Mouse (Mus musculus): ENCODE results near the gene Impdh2.
"Not testable (repeated sequence)": the region's sequence is repeated elsewhere in the genome, so short reads cannot be mapped to it uniquely, and the experiment has no call there.

Impdh2 gene

DNA sequence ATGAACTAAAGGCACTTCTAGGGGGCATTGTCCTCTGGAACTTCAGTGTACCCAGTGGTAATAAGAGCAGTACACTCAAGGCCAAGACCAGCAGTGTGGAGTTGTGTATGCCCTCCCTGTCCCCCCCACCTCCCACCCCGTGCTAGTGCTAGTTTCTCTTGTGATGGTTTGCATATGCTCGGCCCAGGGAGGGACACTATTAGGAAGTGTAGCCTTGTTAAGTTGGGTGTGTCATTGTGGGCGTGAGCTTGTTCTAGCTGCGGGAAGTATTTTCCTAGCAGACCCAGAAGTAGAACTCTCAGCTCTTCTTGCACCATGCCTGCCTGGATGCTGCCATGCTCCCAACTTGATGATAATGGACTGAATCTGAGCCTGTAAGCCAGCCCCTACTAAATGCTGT lies 41.9 kb downstream of the Impdh2 start:
- DNase-seq (ENCODE audit: low spot score), result no peak

DNA sequence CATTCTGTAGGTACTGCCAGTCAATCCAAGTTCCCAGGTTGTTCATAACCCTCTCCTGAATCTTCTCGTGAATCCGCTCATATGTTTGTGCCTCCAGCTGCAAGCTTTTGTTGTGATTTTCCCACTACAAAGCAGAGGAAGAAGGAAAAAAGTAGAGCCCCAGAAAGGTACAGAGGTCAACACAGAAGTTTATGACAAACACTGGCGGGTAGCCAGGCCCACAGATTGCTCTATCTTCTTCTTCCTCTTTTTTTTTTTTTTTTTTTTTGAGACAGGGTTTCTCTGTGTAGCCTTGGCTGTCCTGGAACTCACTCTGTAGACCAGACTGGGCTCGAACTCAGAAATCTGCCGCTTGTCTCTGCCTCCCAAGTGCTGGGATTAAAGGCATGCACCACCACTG lies 47.8 kb downstream of the Impdh2 start:
- not testable (repeated sequence) for DNase-seq (ENCODE audit: low spot score)

DNA sequence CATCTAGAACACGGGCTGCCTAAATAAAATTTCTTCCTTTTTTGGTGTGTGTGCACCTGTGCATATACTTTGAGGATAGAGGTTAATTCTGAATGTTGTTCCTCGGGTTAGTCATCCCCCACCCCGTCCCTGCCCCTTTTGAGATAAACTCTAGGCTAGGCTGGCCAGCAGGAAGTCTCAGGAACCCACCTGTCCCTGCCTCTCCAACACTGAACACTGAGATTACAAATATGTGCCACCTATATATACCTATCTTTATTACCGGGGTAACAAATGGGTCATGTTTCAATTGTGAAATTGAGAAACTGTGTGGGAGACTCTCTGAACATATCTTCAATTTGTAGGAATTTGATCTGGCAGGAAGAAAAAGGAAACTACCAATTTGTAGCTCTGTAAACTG lies 48.8 kb downstream of the Impdh2 start:
- DNase-seq (ENCODE audit: low spot score), result no peak

DNA sequence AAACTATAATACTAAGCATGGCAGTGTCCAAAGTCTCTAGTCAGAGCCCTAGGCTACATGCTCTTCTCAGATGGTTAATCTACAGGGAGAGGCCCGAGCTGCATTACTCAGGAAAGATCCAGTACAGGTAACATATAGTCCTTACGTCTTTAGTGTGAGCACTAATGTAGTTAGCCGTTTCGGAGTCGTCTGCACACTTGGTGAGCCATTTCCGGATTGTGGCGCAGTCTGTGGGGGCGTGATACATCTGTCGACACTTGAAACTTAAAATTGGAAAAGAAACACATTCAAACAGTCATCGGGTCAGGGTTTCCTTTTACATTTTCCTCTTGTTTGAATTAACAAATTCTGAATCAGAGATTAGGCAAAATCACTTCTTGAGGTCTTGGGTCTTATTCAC lies 51.4 kb downstream of the Impdh2 start:
- no peak for DNase-seq (ENCODE audit: low spot score)
